Mouse (Mus musculus) cortical plate, adult 2 months (tissue): ENCODE results near the gene Trmt10a. TPM values are rescaled to one million over a fixed set of nuclear protein-coding genes. Genes with fewer than 3 reads are reported as not detected.
A peak's percentile ranks its signal among the peaks of the same experiment; 100 is the strongest.

Experiments used
- H3K27ac ChIP-seq: fragments of 200-500 bp; 2 replicates; pipeline ENCODE4 v1.5.1; 2012; ENCODE audit warnings: low read length, control low read depth, inconsistent platforms; ENCODE audit not compliant: insufficient read depth
- H3K4me1 ChIP-seq: fragments of 200-500 bp; 2 replicates; pipeline ENCODE4 v1.6.1; 2011; ENCODE audit warnings: low read length; ENCODE audit not compliant: control insufficient read depth, insufficient read depth
- H3K4me3 ChIP-seq: fragments of 200-500 bp; 2 replicates; pipeline ENCODE4 v1.5.1; 2011; ENCODE audit warnings: mild to moderate bottlenecking, low read length, control low read depth; ENCODE audit not compliant: insufficient read depth
- CTCF ChIP-seq: fragments of 200-500 bp; IDR thresholded peaks from 2 replicates; pipeline ENCODE4 v1.5.1; 2011; ENCODE audit warnings: mild to moderate bottlenecking, control low read depth, low read length; ENCODE audit not compliant: insufficient read depth; ENCODE audit errors: extremely low read depth
- POLR2A ChIP-seq: fragments of 200-500 bp; IDR thresholded peaks from 2 replicates; pipeline ENCODE4 v1.6.1; 2011; ENCODE audit warnings: mild to moderate bottlenecking, low read length, control low read depth; ENCODE audit not compliant: insufficient read depth; ENCODE audit errors: extremely low read depth
- polyA plus RNA-seq: library from polyadenylated mRNA; depleted of rRNA; stranded (reverse); fragments of >200 nt; gene quantifications from 2 replicates; pipeline ENCODE4 v1.2.3, GENCODE M21; 2012; rRNA removed

The Trmt10a gene
- polyA plus RNA-seq, 1 experiment: 6.7 TPM

DNA sequence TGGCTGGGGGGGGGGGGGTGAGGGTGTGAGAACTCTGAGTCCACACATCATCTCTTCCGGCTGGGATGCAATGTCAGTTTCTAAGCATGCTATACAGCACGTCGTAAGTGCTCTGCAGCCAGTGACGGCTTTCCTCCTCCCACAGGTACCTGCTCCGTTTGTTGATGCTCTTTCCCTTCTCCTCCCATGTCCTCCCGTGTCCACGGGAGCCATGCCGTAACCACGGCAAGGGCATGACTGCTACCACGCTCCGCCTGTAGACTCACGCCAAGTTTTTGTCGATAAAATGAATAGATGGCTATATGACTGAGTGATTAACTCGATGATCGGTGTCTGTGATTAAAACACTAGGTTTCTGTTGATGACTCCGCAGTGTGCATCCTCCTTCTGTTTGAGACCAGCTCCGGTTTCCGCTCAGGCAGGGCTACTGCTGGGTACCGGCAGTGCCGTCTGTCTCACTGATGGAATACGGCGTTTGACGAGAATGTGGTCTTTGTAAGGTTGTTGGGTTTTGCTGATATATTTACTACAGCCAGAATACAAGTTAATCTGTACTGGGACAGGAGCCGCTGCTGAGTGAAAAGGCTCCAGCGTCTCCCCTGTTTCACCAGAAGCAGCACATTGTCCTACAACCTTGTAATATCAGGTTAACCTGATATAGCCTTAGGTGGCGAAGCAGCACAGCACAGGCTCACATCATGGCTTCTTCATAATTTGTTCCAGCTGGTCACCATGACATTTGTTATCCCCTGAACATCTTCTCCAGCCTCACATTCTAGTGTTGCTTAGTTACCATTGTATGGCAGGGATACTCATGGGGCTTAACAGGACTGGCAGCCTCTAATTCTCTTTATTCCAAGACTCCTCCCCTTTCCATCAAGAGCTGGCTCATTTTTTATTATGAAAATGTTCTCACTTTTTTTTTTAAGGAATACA lies 43.0 kb downstream of the Trmt10a start:
- H3K4me3 ChIP-seq: no peak overlapping the region
- TF ChIP-seq CTCF (no peak), POLR2A (no peak)
- no peak overlapping the region for H3K27ac ChIP-seq
- H3K4me1 ChIP-seq: no peaks in the 10 kb centered on the region

GRCm38 (mm10) chr3:138192260-138192659 lies 49.0 kb downstream of the Trmt10a start:
- no peak for TF ChIP-seq CTCF
- TF ChIP-seq POLR2A: no peak
- Histone ChIP-seq H3K27ac (no peak overlapping the region), H3K4me1 (peaks cover 2% of the 10 kb centered on the region; the same call in 1 of the 2 replicates), H3K4me3 (no peak overlapping the region)

GRCm38 (mm10) chr3:138193683-138194302 lies 50.5 kb downstream of the Trmt10a start, which contains the start of gene 4930579F01Rik:
4930579F01Rik (minus strand) TSS chr3:138193825.
- Histone ChIP-seq H3K4me1 (peaks cover 2% of the 10 kb centered on the region; the same call in 1 of the 2 replicates), H3K27ac (no peak within 1 kb of the TSS), H3K4me3 (no peak within 1 kb of the TSS)
- no peak for TF ChIP-seq POLR2A
- no peak for TF ChIP-seq CTCF

DNA sequence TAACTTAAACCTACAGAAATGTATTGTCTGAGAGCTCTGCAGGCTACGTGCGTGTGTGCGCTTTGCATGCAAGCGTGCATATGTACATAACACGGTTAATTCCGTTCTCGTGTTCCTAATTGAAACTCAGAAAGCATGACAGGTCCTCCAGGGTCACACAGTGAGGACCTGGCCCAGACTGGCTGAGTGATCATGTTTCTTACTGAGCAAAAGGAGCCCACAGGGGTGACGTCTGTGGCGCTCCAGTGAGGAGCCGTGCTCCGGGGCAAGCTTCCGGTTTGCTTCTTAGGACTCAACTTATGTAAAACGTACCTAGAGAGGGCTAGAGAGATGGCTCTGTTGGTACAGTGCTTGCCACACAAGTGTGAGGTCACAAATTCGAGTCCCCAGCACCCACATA lies 53.8 kb downstream of the Trmt10a start:
- Histone ChIP-seq H3K27ac (no peak overlapping the region), H3K4me1 (peaks cover 2% of the 10 kb centered on the region; the same call in 1 of the 2 replicates), H3K4me3 (no peak overlapping the region)
- TF ChIP-seq POLR2A: no peak
- no peak for TF ChIP-seq CTCF

- TF ChIP-seq CTCF: no peak
- TF ChIP-seq POLR2A: no peak
- Histone ChIP-seq H3K27ac (no peak overlapping the region), H3K4me1 (no peaks in the 10 kb centered on the region), H3K4me3 (no peak overlapping the region)
These were observed 54.3 kb downstream of the Trmt10a start for GRCm38 (mm10) chr3:138197556-138197955.

- Histone ChIP-seq H3K4me3 (peak overlapping the region; percentile 7; the same call in 1 of the 2 replicates), H3K4me1 (no peaks in the 10 kb centered on the region), H3K27ac (no peak overlapping the region)
- TF ChIP-seq POLR2A (no peak), CTCF (peak; percentile 93)
These were observed 54.9 kb downstream of the Trmt10a start for GRCm38 (mm10) chr3:138197973-138198721.

DNA sequence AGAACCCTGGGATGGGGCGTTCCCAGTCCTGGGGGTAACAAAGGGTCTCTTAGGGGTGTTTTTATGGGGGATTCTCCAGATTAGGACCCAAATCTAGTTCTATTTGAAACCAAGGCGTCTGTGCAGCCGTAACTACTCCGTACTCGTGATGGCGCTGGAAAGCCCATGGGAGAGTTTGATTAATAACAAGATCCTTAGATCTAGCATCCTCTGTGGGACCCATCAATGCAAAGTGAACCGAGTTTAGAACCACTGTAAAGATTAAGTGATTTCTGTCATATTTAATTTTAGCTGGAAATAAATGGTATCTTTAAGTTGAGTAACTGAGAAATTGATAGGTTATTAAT lies 55.4 kb downstream of the Trmt10a start:
- H3K27ac ChIP-seq: no peak overlapping the region

DNA sequence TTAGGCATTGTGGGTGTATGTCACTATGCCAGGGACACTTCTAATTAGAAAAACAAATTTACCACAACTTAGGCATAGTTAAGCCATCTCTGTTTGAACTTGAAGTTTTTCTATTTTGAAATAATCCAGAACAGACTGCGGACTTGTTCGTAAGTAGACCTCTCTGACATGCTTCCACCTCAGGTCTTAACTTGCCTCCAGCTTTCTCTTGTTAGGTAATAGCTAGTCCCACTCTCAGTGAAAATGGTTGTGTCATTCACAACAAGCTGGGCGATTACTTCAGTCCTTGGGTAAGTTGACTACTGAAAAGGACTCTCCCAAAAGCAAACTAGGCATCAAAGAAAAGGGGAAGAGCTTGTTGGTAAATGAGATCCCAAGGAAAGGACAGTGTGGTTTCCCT lies 65.6 kb downstream of the Trmt10a start:
- no peaks in the 10 kb centered on the region for H3K4me1 ChIP-seq
- TF ChIP-seq CTCF (no peak), POLR2A (no peak)
- H3K4me3 ChIP-seq: no peak overlapping the region
- no peak overlapping the region for H3K27ac ChIP-seq

More for the DNA sequence above, 55.4 kb downstream of the Trmt10a start:
- TF ChIP-seq POLR2A (no peak), CTCF (no peak)
- no peak overlapping the region for H3K4me3 ChIP-seq
- no peaks in the 10 kb centered on the region for H3K4me1 ChIP-seq

Other genes with a start within 250 kb of the Trmt10a start
- gene Lamtor3, start 224.9 kb upstream of the Trmt10a start, polyA plus RNA-seq: 80.3 and 81.6 TPM in 2 replicates
- 4.4 and 5.5 TPM in 2 replicates for gene Dapp1, start 161.9 kb upstream of the Trmt10a start, polyA plus RNA-seq
- gene 1110002E22Rik, start 78.4 kb upstream of the Trmt10a start, polyA plus RNA-seq: 0.98 and 1.2 TPM in 2 replicates
- 0.42 and 0.61 TPM in 2 replicates for gene Gm5105, start 76.1 kb upstream of the Trmt10a start, polyA plus RNA-seq
- gene Mttp, start 1.5 kb downstream of the Trmt10a start, polyA plus RNA-seq: 7.5 and 7.7 TPM in 2 replicates
- gene 4930579F01Rik, start 50.4 kb downstream of the Trmt10a start, polyA plus RNA-seq: not detected in 2 replicates
- 0.02 and 0.04 TPM in 2 replicates for gene Adh7, start 74.3 kb downstream of the Trmt10a start, polyA plus RNA-seq
- gene Adh1, start 117.5 kb downstream of the Trmt10a start, polyA plus RNA-seq: 1.2 and 1.4 TPM in 2 replicates
- not detected in 2 replicates for gene Adh6a, start 169.8 kb downstream of the Trmt10a start, polyA plus RNA-seq
- not detected in 2 replicates for gene Adh6b, start 198.3 kb downstream of the Trmt10a start, polyA plus RNA-seq